ENCODE assay signal across 10 mouse cellular contexts in the genomic region with DNA sequence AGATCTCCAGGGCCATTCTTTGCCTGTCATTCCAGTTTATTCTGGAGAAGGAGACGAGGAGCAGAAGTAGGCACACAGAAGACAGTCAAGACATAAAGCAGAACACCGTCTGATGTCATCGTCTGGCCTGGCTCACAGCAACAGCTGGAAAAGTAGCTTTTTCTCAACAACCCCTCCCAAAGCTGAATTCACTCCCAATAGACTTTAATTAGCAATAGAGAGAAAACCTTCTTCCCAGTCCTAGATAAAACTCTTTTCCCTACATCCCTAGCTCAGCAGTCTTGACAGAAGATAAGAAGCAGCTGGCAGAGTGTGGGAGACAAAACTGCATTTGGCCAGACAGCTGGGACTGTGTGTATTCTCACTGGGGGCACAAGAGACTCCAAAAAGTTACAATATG. TPM values are rescaled to one million over a fixed set of nuclear protein-coding genes. Genes with fewer than 3 reads are reported as not detected.
A peak's percentile ranks its signal among the peaks of the same experiment; 100 is the strongest.
DNase-seq lines count a peak whose midpoint lies in the region; ATAC-seq and TF ChIP-seq lines count a peak whose summit lies in the region.
"Had no signal": no experiment of that assay in that cellular context is flagged by ENCODE, and none has a peak within 500 bp of the region (broad histone marks: within the 10 kb centered on the region; RNA-seq: fewer than 3 reads in every experiment).

No protein-coding gene starts in this region.

- no peaks in the 10 kb centered on the region for H3K27me3 ChIP-seq in kidney, adult 2 months (replicated peaks; ENCODE audit: control insufficient read depth, insufficient read depth, low read length)
- H3K27me3 ChIP-seq in embryonic facial prominence, embryonic 11.5 days (ENCODE audit: control insufficient read depth, insufficient read depth, low read length): no peaks in the 10 kb centered on the region
- H3K27me3 ChIP-seq in heart, postnatal 0 days (ENCODE audit: control insufficient read depth, insufficient read depth, low read length): no peaks in the 10 kb centered on the region
- H3K27me3 ChIP-seq in forebrain, embryonic 11.5 days (ENCODE audit: control insufficient read depth, insufficient read depth, low read length): no peaks in the 10 kb centered on the region

- TF ChIP-seq CTCF in kidney, adult 2 months (conservative IDR thresholded peaks at IDR 0.05; ENCODE audit: insufficient read depth, insufficient read length, low read depth, low read length): no peak
- no peak for TF ChIP-seq CTCF in heart, postnatal 0 days (IDR thresholded peaks at IDR 0.05; ENCODE audit: low read depth)

- TF ChIP-seq POLR2A in kidney, adult 2 months (IDR thresholded peaks at IDR 0.05; ENCODE audit: low read depth, low read length): no peak

- H3K4me1 ChIP-seq in kidney, adult 2 months (ENCODE audit: control insufficient read depth, insufficient read depth, low read length): no peaks in the 10 kb centered on the region
- H3K4me1 ChIP-seq in embryonic facial prominence, embryonic 11.5 days (ENCODE audit: control insufficient read depth, insufficient read depth, low read length): no peaks in the 10 kb centered on the region
- no peaks in the 10 kb centered on the region for H3K4me1 ChIP-seq in heart, postnatal 0 days (ENCODE audit: control insufficient read depth, insufficient read depth)
- no peaks in the 10 kb centered on the region for H3K4me1 ChIP-seq in forebrain, embryonic 11.5 days (replicated peaks; ENCODE audit: control insufficient read depth, insufficient read depth, low read length)

- 42% methylated on average over 3 of the region's 3 CpGs for WGBS in kidney, adult 2 months
- 77% methylated on average over 3 of the region's 3 CpGs for WGBS in embryonic facial prominence, embryonic 11.5 days
- WGBS in heart, postnatal 0 days: 21% methylated on average over 3 of the region's 3 CpGs
- 88% methylated on average over 3 of the region's 3 CpGs for WGBS in forebrain, embryonic 11.5 days

- no peaks in the 10 kb centered on the region for H3K9me3 ChIP-seq in embryonic facial prominence, embryonic 11.5 days (replicated peaks; ENCODE audit: control insufficient read depth, low read length)
- H3K9me3 ChIP-seq in heart, postnatal 0 days (replicated peaks; ENCODE audit: control insufficient read depth, low read length): no peaks in the 10 kb centered on the region
- no peaks in the 10 kb centered on the region for H3K9me3 ChIP-seq in forebrain, embryonic 11.5 days (ENCODE audit: control insufficient read depth, low read length)

- H3K9ac ChIP-seq in embryonic facial prominence, embryonic 11.5 days (replicated peaks; ENCODE audit: low read length): no peak overlapping the region
- H3K9ac ChIP-seq in heart, postnatal 0 days (replicated peaks; ENCODE audit: low read depth, low read length): no peak overlapping the region
- H3K9ac ChIP-seq in forebrain, embryonic 11.5 days (ENCODE audit: low read length): no peak overlapping the region

- no peak for TF ChIP-seq EP300 in heart, postnatal 0 days (IDR thresholded peaks at IDR 0.05; ENCODE audit: low read depth)

- ATAC-seq in embryonic facial prominence, embryonic 11.5 days (replicated peaks; ENCODE audit: insufficient number of reproducible peaks, low FRiP score, low TSS enrichment, low read depth): no peak
- ATAC-seq in heart, postnatal 0 days (ENCODE audit: insufficient read depth, low read depth): peak; percentile 49; the same call in 1 of the 2 replicates
- ATAC-seq in forebrain, embryonic 11.5 days (replicated peaks; ENCODE audit: low FRiP score): no peak

- no peaks in the 10 kb centered on the region for H3K36me3 ChIP-seq in kidney, adult 2 months (ENCODE audit: control insufficient read depth, insufficient read depth, low read length)
- H3K36me3 ChIP-seq in embryonic facial prominence, embryonic 11.5 days (replicated peaks; ENCODE audit: control insufficient read depth, insufficient read depth, low read depth, low read length): no peaks in the 10 kb centered on the region
- no peaks in the 10 kb centered on the region for H3K36me3 ChIP-seq in heart, postnatal 0 days (replicated peaks; ENCODE audit: control insufficient read depth, insufficient read depth, low read length)
- no peaks in the 10 kb centered on the region for H3K36me3 ChIP-seq in forebrain, embryonic 11.5 days (ENCODE audit: control insufficient read depth, insufficient read depth, low read length)

- H3K4me3 ChIP-seq in kidney, adult 2 months (ENCODE audit: insufficient read depth, low read depth, low read length): no peak overlapping the region
- H3K4me3 ChIP-seq in embryonic facial prominence, embryonic 11.5 days (ENCODE audit: low read depth, low read length): no peak overlapping the region
- H3K4me3 ChIP-seq in heart, postnatal 0 days (ENCODE audit: low read depth, low read length): no peak overlapping the region
- H3K4me3 ChIP-seq in forebrain, embryonic 11.5 days (ENCODE audit: low read depth, low read length): no peak overlapping the region

- H3K27ac ChIP-seq in kidney, adult 2 months (ENCODE audit: insufficient read depth, low read depth, low read length): no peak overlapping the region
- no peak overlapping the region for H3K27ac ChIP-seq in embryonic facial prominence, embryonic 11.5 days (replicated peaks; ENCODE audit: low read depth, low read length)
- no peak overlapping the region for H3K27ac ChIP-seq in heart, postnatal 0 days (ENCODE audit: low read depth)
- no peak overlapping the region for H3K27ac ChIP-seq in forebrain, embryonic 11.5 days (ENCODE audit: low read depth, low read length)

- H3K4me2 ChIP-seq in embryonic facial prominence, embryonic 11.5 days (ENCODE audit: low read depth, low read length): no peak overlapping the region
- H3K4me2 ChIP-seq in heart, postnatal 0 days (ENCODE audit: low read depth, low read length): no peak overlapping the region
- H3K4me2 ChIP-seq in forebrain, embryonic 11.5 days (ENCODE audit: low read depth, low read length, severe bottlenecking): no peak overlapping the region

- DNase-seq in kidney, adult 2 months: peak; percentile 4
- DNase-seq in kidney, adult 11 months: no peak
- DNase-seq in embryonic facial prominence, embryonic 11.5 days (ENCODE audit: low spot score): peak; percentile 52
- peak; percentile 23 for DNase-seq in heart, postnatal 0 days (ENCODE audit: low spot score)
- DNase-seq in lung, postnatal 25 days (ENCODE audit: low spot score): peak; percentile 39
- DNase-seq in adrenal gland, postnatal 25 days: no peak
- no peak for DNase-seq in forebrain, embryonic 11.5 days (ENCODE audit: low spot score)
- no peak for DNase-seq in spleen, postnatal 36 days (ENCODE audit: low spot score in 2 of 2)
- DNase-seq: cerebellum, adult 9-11 months had no signal

RNA-seq across cellular contexts. Expression of gene C1qtnf7, which starts 59.3 kb away (rescaled TPM):
- 4.0 and 4.3 TPM in 2 replicates for polyA plus RNA-seq in kidney, adult 2 months (2012; rRNA removed)
- 4.9 TPM in 2 replicates for polyA plus RNA-seq in embryonic facial prominence, embryonic 11.5 days (2014; fragmentation: Nextera tagmentation; extraction: Ambion mirVana)
- total RNA-seq in heart, postnatal 0 days (2014; rRNA removed; ENCODE audit: low replicate concordance): 0.88 and 2.2 TPM in 2 replicates
- polyA plus RNA-seq in heart, postnatal 0 days (2015; fragmentation: Nextera tagmentation; extraction: Ambion mirVana): 5.8 and 6.1 TPM in 2 replicates
- total RNA-seq in adrenal gland, postnatal 25 days (2021): 2.3 and 7.5 TPM in 2 replicates
- 0.28 TPM in 2 replicates for polyA plus RNA-seq in forebrain, embryonic 11.5 days (2014; fragmentation: Nextera tagmentation; extraction: Ambion mirVana)
- total RNA-seq: neutrophil, adult 5-6 weeks had no signal

Comparison
In these comparisons a context has a peak if more than half of its experiments do, and no peak if none do; other contexts are left out.
1. DNase-seq: peak in kidney, adult 2 months (single experiment), embryonic facial prominence, embryonic 11.5 days (single experiment), heart, postnatal 0 days (single experiment) and lung, postnatal 25 days (single experiment); none in kidney, adult 11 months (single experiment), adrenal gland, postnatal 25 days (single experiment), forebrain, embryonic 11.5 days (single experiment) and spleen, postnatal 36 days (0 of 2).